Mouse (Mus musculus) hindbrain, embryonic 12.5 days (tissue): ENCODE measurements around the gene Pfpl. TPM values are rescaled to one million over a fixed set of nuclear protein-coding genes. Genes with fewer than 3 reads are reported as not detected.

Experiments
- ATAC-seq: fragments of 200-750 bp; cut with Nextera tagmentation; 2 replicates; pipeline ENCODE4 v1.8.0; 2017; ENCODE audit warnings: moderate TSS enrichment; ENCODE audit not compliant: low FRiP score
- H3K27ac ChIP-seq: fragments of 300-500 bp; sonication (generic); 2 replicates; pipeline ENCODE4 v1.5.1; 2016; ENCODE audit warnings: mild to moderate bottlenecking
- H3K27me3 ChIP-seq: fragments of 300-500 bp; sonication (generic); 2 replicates; pipeline ENCODE4 v1.6.1; 2016; ENCODE audit warnings: mild to moderate bottlenecking
- H3K36me3 ChIP-seq: fragments of 300-500 bp; sonication (generic); 2 replicates; pipeline ENCODE4 v1.6.1; 2016; ENCODE audit warnings: mild to moderate bottlenecking
- H3K4me1 ChIP-seq: fragments of 300-500 bp; sonication (generic); 2 replicates; pipeline ENCODE4 v1.6.1; 2016
- H3K4me2 ChIP-seq: fragments of 300-500 bp; sonication (generic); replicated peaks from 2 replicates; pipeline ENCODE4 v1.6.1; 2016; ENCODE audit warnings: mild to moderate bottlenecking
- H3K4me3 ChIP-seq: fragments of 300-500 bp; sonication (generic); 2 replicates; pipeline ENCODE4 v1.5.1; 2016; ENCODE audit warnings: mild to moderate bottlenecking
- H3K9ac ChIP-seq: fragments of 300-500 bp; sonication (generic); 2 replicates; pipeline ENCODE4 v1.6.1; 2016; ENCODE audit warnings: mild to moderate bottlenecking, moderate library complexity
- H3K9me3 ChIP-seq: fragments of 300-500 bp; sonication (generic); replicated peaks from 2 replicates; pipeline ENCODE4 v1.6.1; 2016; ENCODE audit warnings: mild to moderate bottlenecking
- WGBS: fragments of 180-500 bp; shearing (Covaris S2); methylation state at CpG from one replicate; pipeline ENCODE4 v1.1.7; 2016; 5-methylcytosine and 5-hydroxymethylcytosine counted together
- polyA plus RNA-seq: library from polyadenylated mRNA; unstranded; fragments of >200 nt; fragmentation: Nextera tagmentation; extraction: Ambion mirVana; gene quantifications from 2 replicates; pipeline ENCODE4 v1.2.1, GENCODE M21; 2016

Pfpl gene
- polyA plus RNA-seq, 1 experiment from 2014 or later = not detected

DNA sequence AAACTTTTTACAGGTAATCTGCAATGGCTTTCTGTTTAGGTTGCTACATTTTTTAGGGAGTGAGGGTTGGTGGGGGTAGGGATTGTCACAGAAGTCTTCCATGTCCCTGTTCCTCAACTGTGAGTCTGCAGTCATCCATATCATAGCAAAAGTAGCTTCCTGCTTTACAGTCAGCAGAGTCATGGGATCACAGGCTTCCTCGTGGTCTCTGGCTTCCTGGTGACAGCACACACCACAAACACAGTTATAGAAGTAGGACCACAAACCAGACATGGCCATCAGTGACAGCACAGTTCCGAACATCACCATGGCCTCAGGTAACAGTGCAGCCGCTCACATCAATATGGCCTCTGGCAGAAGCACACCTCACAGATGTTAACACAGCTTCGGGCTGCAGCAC lies 14.9 kb downstream of the Pfpl start:
- no peak overlapping the region for H3K4me2 ChIP-seq
- no peak overlapping the region for H3K4me3 ChIP-seq
- no peaks in the 10 kb centered on the region for H3K4me1 ChIP-seq
- 86% methylated on average over 4 of the region's 4 CpGs for WGBS
- no peak overlapping the region for H3K9ac ChIP-seq
- no peak for ATAC-seq
- H3K36me3 ChIP-seq = no peaks in the 10 kb centered on the region
- no peaks in the 10 kb centered on the region for H3K9me3 ChIP-seq
- H3K27ac ChIP-seq = no peak overlapping the region
- no peaks in the 10 kb centered on the region for H3K27me3 ChIP-seq

DNA sequence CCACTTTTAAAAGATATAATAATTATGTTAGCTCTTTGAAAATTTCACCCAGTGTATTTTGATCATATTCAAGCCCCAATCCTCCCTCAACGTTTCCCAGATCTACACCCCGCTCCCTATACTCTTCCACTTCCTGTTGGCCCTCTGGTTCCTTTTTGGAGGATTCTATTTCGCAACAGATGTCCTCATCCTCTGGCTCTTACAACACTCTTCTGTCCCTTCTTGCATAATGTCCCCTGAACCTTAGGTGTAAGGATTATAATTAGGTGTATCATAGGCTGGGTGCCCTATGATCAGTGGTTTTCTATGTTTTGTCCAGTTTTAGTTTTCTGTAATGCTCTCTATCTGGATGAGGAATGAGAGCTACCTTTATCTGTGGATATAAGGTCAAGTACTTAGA lies 17.3 kb downstream of the Pfpl start:
- H3K4me1 ChIP-seq = no peaks in the 10 kb centered on the region
- no peak overlapping the region for H3K4me2 ChIP-seq
- H3K27me3 ChIP-seq = no peaks in the 10 kb centered on the region
- no peak overlapping the region for H3K27ac ChIP-seq
- H3K9ac ChIP-seq = no peak overlapping the region
- no peak overlapping the region for H3K4me3 ChIP-seq
- H3K36me3 ChIP-seq = no peaks in the 10 kb centered on the region
- ATAC-seq = no peak
- WGBS = 84% methylated on average over 3 of the region's 3 CpGs
- H3K9me3 ChIP-seq = no peaks in the 10 kb centered on the region

- H3K27ac ChIP-seq = no peak overlapping the region
- 81% methylated on average over 12 of the region's 12 CpGs for WGBS
- no peak overlapping the region for H3K4me3 ChIP-seq
- no peak overlapping the region for H3K9ac ChIP-seq
- no peaks in the 10 kb centered on the region for H3K27me3 ChIP-seq
- H3K9me3 ChIP-seq = no peaks in the 10 kb centered on the region
- no peaks in the 10 kb centered on the region for H3K4me1 ChIP-seq
- no peaks in the 10 kb centered on the region for H3K36me3 ChIP-seq
- no peak overlapping the region for H3K4me2 ChIP-seq
- ATAC-seq = no peak
These were observed 29.8 kb downstream of the Pfpl start for GRCm38 (mm10) chr19:12457401-12458066.

DNA sequence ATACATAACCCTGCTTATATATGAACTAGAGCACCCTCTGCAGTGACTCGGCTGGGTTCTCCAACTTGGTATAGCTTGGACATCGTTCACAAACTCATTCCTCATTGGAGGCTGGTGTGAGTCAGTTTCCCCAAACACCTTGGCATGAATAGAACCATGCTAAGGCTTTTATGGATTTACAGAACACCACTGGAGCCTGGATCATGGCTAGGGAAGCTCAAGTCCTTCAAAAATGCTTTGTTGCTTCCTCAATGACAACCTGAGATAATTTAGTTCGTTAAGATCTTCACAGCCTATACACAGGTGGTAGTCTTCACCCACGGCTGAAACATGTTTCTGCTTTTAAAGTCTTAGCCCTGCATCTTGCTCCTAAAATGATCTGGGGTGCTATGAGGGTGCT lies 31.8 kb downstream of the Pfpl start:
- H3K36me3 ChIP-seq = no peaks in the 10 kb centered on the region
- no peak for ATAC-seq

GRCm38 (mm10) chr19:12460282-12461249 lies 32.9 kb downstream of the Pfpl start, which contains the start of gene Mpeg1:
Mpeg1 (plus strand) TSS chr19:12460779.
- no peak within 1 kb of the TSS for H3K27ac ChIP-seq
- no peak for ATAC-seq
- no peak within 1 kb of the TSS for H3K9ac ChIP-seq
- no peak within 1 kb of the TSS for H3K4me3 ChIP-seq
- H3K9me3 ChIP-seq = no peaks in the 10 kb centered on the region
- WGBS = 80% methylated on average over 11 of the region's 11 CpGs
- H3K27me3 ChIP-seq = no peaks in the 10 kb centered on the region
- 0 out of 2 replicates have a peak, but pooled peaks cover 2% of the 10 kb centered on the region for H3K36me3 ChIP-seq
- H3K4me1 ChIP-seq = no peaks in the 10 kb centered on the region
- no peak within 1 kb of the TSS for H3K4me2 ChIP-seq

More for the DNA sequence above, 31.8 kb downstream of the Pfpl start:
- no peak overlapping the region for H3K4me3 ChIP-seq
- no peak overlapping the region for H3K4me2 ChIP-seq
- H3K4me1 ChIP-seq = no peaks in the 10 kb centered on the region
- no peaks in the 10 kb centered on the region for H3K9me3 ChIP-seq
- H3K27ac ChIP-seq = no peak overlapping the region
- H3K27me3 ChIP-seq = no peaks in the 10 kb centered on the region
- H3K9ac ChIP-seq = no peak overlapping the region
- WGBS = 89% methylated on average over 4 of the region's 4 CpGs

DNA sequence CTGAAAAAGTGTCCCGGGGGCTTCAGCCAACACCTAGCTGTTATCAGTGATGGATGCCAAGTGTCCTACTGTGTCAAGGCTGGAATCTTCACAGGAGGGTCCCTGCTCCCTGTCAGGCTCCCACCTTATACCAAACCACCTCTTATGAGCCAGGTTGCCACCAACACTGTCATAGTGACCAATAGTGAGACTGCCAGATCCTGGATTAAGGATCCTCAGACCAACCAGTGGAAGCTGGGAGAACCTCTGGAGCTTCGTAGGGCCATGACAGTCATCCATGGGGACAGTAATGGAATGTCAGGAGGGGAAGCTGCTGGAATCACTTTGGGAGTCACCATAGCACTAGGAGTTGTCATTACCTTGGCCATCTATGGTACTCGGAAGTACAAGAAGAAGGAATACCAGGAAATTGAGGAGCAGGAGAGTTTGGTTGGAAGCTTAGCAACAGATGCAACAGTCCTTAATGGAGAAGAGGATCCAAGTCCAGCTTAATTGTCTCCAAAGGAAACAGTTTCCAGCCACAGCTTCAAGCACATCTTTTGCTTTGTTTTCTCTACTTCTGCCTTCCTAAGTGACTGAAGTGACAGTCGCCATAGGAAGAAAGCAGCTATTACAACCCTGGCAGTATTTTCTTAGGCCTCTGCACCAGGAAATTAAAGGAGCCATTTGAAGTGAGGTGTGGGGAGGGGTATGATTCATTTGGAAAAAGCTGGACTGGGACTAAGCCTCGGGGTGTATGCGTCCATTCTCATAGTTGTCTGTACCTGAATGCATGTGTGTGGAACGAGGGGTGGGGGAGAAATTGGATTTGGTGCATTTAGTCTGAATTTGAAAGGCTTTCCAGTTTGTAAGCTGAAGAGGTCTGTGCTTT lies 35.4 kb downstream of the Pfpl start:
- Histone ChIP-seq H3K4me1 (no peaks in the 10 kb centered on the region), H3K36me3 (0 out of 2 replicates have a peak, but pooled peaks cover 7% of the 10 kb centered on the region), H3K4me2 (no peak overlapping the region), H3K4me3 (no peak overlapping the region), H3K9ac (no peak overlapping the region), H3K27ac (no peak overlapping the region), H3K9me3 (no peaks in the 10 kb centered on the region), H3K27me3 (no peaks in the 10 kb centered on the region)
- WGBS = 65% methylated on average over 7 of the region's 7 CpGs
- no peak for ATAC-seq

GRCm38 (mm10) chr19:12463722-12464035 lies 36.0 kb downstream of the Pfpl start:
- H3K4me2 ChIP-seq = no peak overlapping the region
- no peak for ATAC-seq
- WGBS = 42% methylated on average over 1 of the region's 1 CpGs
- no peaks in the 10 kb centered on the region for H3K9me3 ChIP-seq
- H3K27me3 ChIP-seq = no peaks in the 10 kb centered on the region
- H3K4me1 ChIP-seq = no peaks in the 10 kb centered on the region
- H3K9ac ChIP-seq = no peak overlapping the region
- no peak overlapping the region for H3K27ac ChIP-seq
- peaks cover 11% of the 10 kb centered on the region; the same call in 1 of the 2 replicates for H3K36me3 ChIP-seq
- no peak overlapping the region for H3K4me3 ChIP-seq

DNA sequence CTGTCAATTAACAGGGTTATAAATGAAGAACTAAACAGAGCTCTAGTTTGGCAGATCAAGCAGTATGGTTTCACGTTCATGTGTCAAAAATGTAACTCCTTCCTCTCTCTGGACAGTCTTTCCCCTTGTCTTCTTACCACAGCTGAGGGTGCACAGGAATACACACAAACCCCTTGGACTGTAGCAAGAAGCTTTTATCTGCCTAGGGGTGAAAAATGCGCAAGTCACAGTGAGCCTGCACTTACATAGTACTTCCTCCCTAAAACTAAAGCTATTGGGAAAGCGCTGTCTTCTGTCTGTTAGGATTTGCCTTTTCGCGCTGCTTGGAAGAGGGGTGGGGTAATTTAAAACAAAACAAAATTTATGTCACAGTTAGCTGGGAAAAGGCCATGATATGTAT lies 36.4 kb downstream of the Pfpl start:
- Histone ChIP-seq H3K27ac (0 out of 2 replicates have a peak overlapping the region, but pooled peaks have one; percentile 30), H3K9me3 (no peaks in the 10 kb centered on the region), H3K36me3 (peaks cover 15% of the 10 kb centered on the region), H3K9ac (no peak overlapping the region), H3K27me3 (no peaks in the 10 kb centered on the region), H3K4me1 (no peaks in the 10 kb centered on the region), H3K4me2 (no peak overlapping the region), H3K4me3 (no peak overlapping the region)
- ATAC-seq = no peak
- WGBS = 78% methylated on average over 5 of the region's 5 CpGs

- Histone ChIP-seq H3K9ac (no peak overlapping the region), H3K9me3 (no peaks in the 10 kb centered on the region), H3K4me3 (no peak overlapping the region), H3K4me1 (no peaks in the 10 kb centered on the region), H3K27me3 (no peaks in the 10 kb centered on the region), H3K36me3 (peaks cover 21% of the 10 kb centered on the region), H3K27ac (no peak overlapping the region), H3K4me2 (no peak overlapping the region)
- 88% methylated on average over 4 of the region's 4 CpGs for WGBS
- no peak for ATAC-seq
These were observed 37.0 kb downstream of the Pfpl start for GRCm38 (mm10) chr19:12464674-12465073.

- Histone ChIP-seq H3K4me1 (no peaks in the 10 kb centered on the region), H3K4me2 (no peak overlapping the region), H3K36me3 (peaks cover 23% of the 10 kb centered on the region), H3K27ac (no peak overlapping the region), H3K27me3 (no peaks in the 10 kb centered on the region), H3K9me3 (no peaks in the 10 kb centered on the region), H3K9ac (no peak overlapping the region), H3K4me3 (no peak overlapping the region)
- 0 out of 2 replicates have a peak, but pooled peaks have one; percentile 41 for ATAC-seq
- WGBS = 91% methylated on average over 10 of the region's 10 CpGs
These were observed 37.9 kb downstream of the Pfpl start for GRCm38 (mm10) chr19:12465530-12466144.

DNA sequence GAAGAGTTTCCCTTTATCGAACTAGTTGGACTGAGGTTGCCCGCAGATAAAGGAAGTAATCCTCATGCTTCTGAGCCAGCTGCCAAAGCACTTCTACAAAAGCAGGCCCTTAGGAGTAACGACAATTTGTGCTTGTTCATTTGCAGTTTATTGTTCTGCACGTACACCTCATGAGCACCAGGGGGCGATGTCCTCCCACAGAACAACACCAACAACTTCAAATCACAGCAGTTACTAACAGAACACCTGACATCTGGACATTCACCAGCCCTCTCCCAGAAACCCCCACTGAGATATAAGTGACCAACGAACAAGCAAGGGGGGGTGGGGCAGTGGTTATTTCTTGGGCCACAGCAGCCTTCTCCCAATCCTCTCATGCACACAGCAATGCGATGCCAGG lies 38.5 kb downstream of the Pfpl start:
- no peaks in the 10 kb centered on the region for H3K9me3 ChIP-seq
- no peaks in the 10 kb centered on the region for H3K4me1 ChIP-seq
- no peak overlapping the region for H3K4me2 ChIP-seq
- H3K4me3 ChIP-seq = no peak overlapping the region
- 0 out of 2 replicates have a peak, but pooled peaks have one; percentile 45 for ATAC-seq
- H3K27ac ChIP-seq = no peak overlapping the region
- H3K27me3 ChIP-seq = no peaks in the 10 kb centered on the region
- H3K9ac ChIP-seq = no peak overlapping the region
- WGBS = 32% methylated on average over 7 of the region's 7 CpGs
- H3K36me3 ChIP-seq = peaks cover 28% of the 10 kb centered on the region
